Mouse (Mus musculus): ENCODE measurements at regions not wholly inside any gene's neighbourhood (a gene's known extent, or its start where the extent isn't known, plus 50 kb on each side); places are given as distances from the start of the nearest gene placed in this dataset.

- TF ChIP-seq CTCF (IDR thresholded peaks at IDR 0.05; ENCODE audit: low read depth) (no peak), EP300 (IDR thresholded peaks at IDR 0.05; ENCODE audit: low read depth) (no peak; the same call in 1 of the 2 replicates)
These were observed 219.2 kb downstream of the Cog6 start for GRCm38 (mm10) chr3:52797801-52798200.

Data from liver, postnatal 0 days (tissue).